Mouse (Mus musculus) CD4-positive naive resting alpha-beta T cell, adult 76 days (primary cell): ENCODE data around the gene Axdnd1. TPM values are rescaled to one million over a fixed set of nuclear protein-coding genes. Genes with fewer than 3 reads are reported as not detected.

Source experiments
- total RNA-seq: library from RNA; stranded (reverse); gene quantifications from one replicate; pipeline ENCODE4 v1.2.4, GENCODE M21; 2023

Gene Axdnd1
- not detected for total RNA-seq

GRCm38 (mm10) chr1:156420671-156421297, at the start of gene Axdnd1:
TSS of gene Axdnd1 (minus strand) at chr1:156421159.

GRCm38 (mm10) chr1:156365740-156366139, 55.2 kb downstream of the Axdnd1 start, which contains the start of gene Gm2000:
TSS of gene Gm2000 (plus strand) at chr1:156366040.

GRCm38 (mm10) chr1:156310630-156311029, 110.3 kb downstream of the Axdnd1 start, which contains the start of gene Nphs2:
TSS of gene Nphs2 (plus strand) at chr1:156310727.

GRCm38 (mm10) chr1:156302911-156303749, 117.8 kb downstream of the Axdnd1 start, which contains the start of gene Tdrd5:
TSS of gene Tdrd5 (minus strand) at chr1:156303664.

Other genes with a start within 250 kb of the Axdnd1 start
- not detected for gene Fam163a, start 216.1 kb downstream of the Axdnd1 start, total RNA-seq
- gene Tdrd5, start 117.5 kb downstream of the Axdnd1 start, total RNA-seq, result not detected
- not detected for gene Nphs2, start 110.4 kb downstream of the Axdnd1 start, total RNA-seq
- 1,431 TPM for gene Gm2000, start 55.1 kb downstream of the Axdnd1 start, total RNA-seq
- 31.6 TPM for gene Soat1, start 53.2 kb upstream of the Axdnd1 start, total RNA-seq
- 22.2 TPM for gene Gm10031, start 102.9 kb upstream of the Axdnd1 start, total RNA-seq
- 76.1 TPM for gene Abl2, start 137.6 kb upstream of the Axdnd1 start, total RNA-seq